Mouse (Mus musculus) lung, adult 2 months (tissue): ENCODE measurements around the gene Strada. TPM values are rescaled to one million over a fixed set of nuclear protein-coding genes. Genes with fewer than 3 reads are reported as not detected.

ENCODE experiments used
- DNase-seq: peaks from one replicate; pipeline ENCODE4 v3.0.0; 2022
- H3K4me1 ChIP-seq: fragments of 200-500 bp; 2 replicates; pipeline ENCODE4 v1.6.1; 2011; ENCODE audit warnings: low read length; ENCODE audit not compliant: control insufficient read depth, insufficient read depth
- H3K4me3 ChIP-seq: fragments of 200-500 bp; replicated peaks from 2 replicates; pipeline ENCODE3; 2011; ENCODE audit warnings: low read depth, mild to moderate bottlenecking, control low read depth, low read length; ENCODE audit errors: extremely low read depth
- CTCF ChIP-seq: fragments of 200-500 bp; IDR thresholded peaks from 2 replicates; pipeline ENCODE4 v1.5.1; 2011; ENCODE audit warnings: mild to moderate bottlenecking, low read length, control low read depth; ENCODE audit not compliant: insufficient read depth
- POLR2A ChIP-seq: fragments of 200-500 bp; IDR thresholded peaks from 2 replicates; pipeline ENCODE4 v1.6.1; 2011; ENCODE audit warnings: low read depth, mild to moderate bottlenecking, control low read depth, low read length, borderline replicate concordance; ENCODE audit errors: extremely low read depth
- WGBS: fragments of 180-500 bp; shearing (Covaris S2); methylation state at CpG from one replicate; pipeline ENCODE4 v1.1.7; 2018; 5-methylcytosine and 5-hydroxymethylcytosine counted together
- polyA plus RNA-seq: library from polyadenylated mRNA; depleted of rRNA; stranded (reverse); fragments of >200 nt; gene quantifications from 2 replicates; pipeline ENCODE4 v1.2.3, GENCODE M21; 2012

Strada gene
- polyA plus RNA-seq, 1 experiment, result 33.3 TPM

GRCm38 (mm10) chr11:106192241-106192640 lies 9.7 kb downstream of the Strada start:
- Histone ChIP-seq H3K4me1 (peaks cover 2% of the 10 kb centered on the region), H3K4me3 (no peak overlapping the region)
- no peak for DNase-seq
- TF ChIP-seq CTCF, result no peak
- no peak for TF ChIP-seq POLR2A
- WGBS, result 70% methylated on average over 5 of the region's 5 CpGs

- Histone ChIP-seq H3K4me3 (no peak overlapping the region), H3K4me1 (peaks cover 2% of the 10 kb centered on the region)
- TF ChIP-seq POLR2A, result no peak
- no peak for TF ChIP-seq CTCF
- no peak for DNase-seq
- WGBS, result 96% methylated on average over 3 of the region's 3 CpGs
Measured at GRCm38 (mm10) chr11:106191716-106192115, 10.3 kb downstream of the Strada start.

GRCm38 (mm10) chr11:106187326-106187725 lies 14.6 kb downstream of the Strada start:
- 89% methylated on average over 4 of the region's 4 CpGs for WGBS
- H3K4me1 ChIP-seq, result no peaks in the 10 kb centered on the region
- TF ChIP-seq POLR2A, result no peak
- no peak for TF ChIP-seq CTCF

GRCm38 (mm10) chr11:106180449-106180801 lies 21.5 kb downstream of the Strada start:
- peaks cover 5% of the 10 kb centered on the region; the same call in 1 of the 2 replicates for H3K4me1 ChIP-seq
- 80% methylated on average over 2 of the region's 2 CpGs for WGBS
- DNase-seq, result no peak

More at GRCm38 (mm10) chr11:106187326-106187725, 14.6 kb downstream of the Strada start:
- H3K4me3 ChIP-seq, result no peak overlapping the region
- no peak for DNase-seq

GRCm38 (mm10) chr11:106179711-106180448 lies 22.1 kb downstream of the Strada start:
- peaks cover 5% of the 10 kb centered on the region; the same call in 1 of the 2 replicates for H3K4me1 ChIP-seq
- TF ChIP-seq CTCF (no peak), POLR2A (no peak)
- no peak overlapping the region for H3K4me3 ChIP-seq
- 61% methylated on average over 7 of the region's 7 CpGs for WGBS
- DNase-seq, result no peak

More at GRCm38 (mm10) chr11:106180449-106180801, 21.5 kb downstream of the Strada start:
- TF ChIP-seq POLR2A (no peak), CTCF (no peak)
- H3K4me3 ChIP-seq, result no peak overlapping the region

- no peak for DNase-seq
- no peak overlapping the region for H3K4me3 ChIP-seq
- peaks cover 5% of the 10 kb centered on the region; the same call in 1 of the 2 replicates for H3K4me1 ChIP-seq
- TF ChIP-seq CTCF, result no peak
- no peak for TF ChIP-seq POLR2A
- 55% methylated on average over 5 of the region's 5 CpGs for WGBS
Measured at GRCm38 (mm10) chr11:106178036-106178782, 23.8 kb downstream of the Strada start.

- no peak for TF ChIP-seq CTCF
- TF ChIP-seq POLR2A, result no peak
- Histone ChIP-seq H3K4me3 (no peak overlapping the region), H3K4me1 (peaks cover 5% of the 10 kb centered on the region; the same call in 1 of the 2 replicates)
- DNase-seq, result no peak
- WGBS, result 71% methylated on average over 5 of the region's 5 CpGs
Measured at GRCm38 (mm10) chr11:106176372-106176771, 25.6 kb downstream of the Strada start.

- H3K4me3 ChIP-seq, result no peak overlapping the region
- no peak for DNase-seq
- peaks cover 2% of the 10 kb centered on the region; the same call in 1 of the 2 replicates for H3K4me1 ChIP-seq
- TF ChIP-seq POLR2A, result no peak
- no peak for TF ChIP-seq CTCF
- 51% methylated on average over 3 of the region's 3 CpGs for WGBS
Measured at GRCm38 (mm10) chr11:106175081-106175480, 26.9 kb downstream of the Strada start.

GRCm38 (mm10) chr11:106174372-106174771 lies 27.6 kb downstream of the Strada start:
- Histone ChIP-seq H3K4me1 (peaks cover 2% of the 10 kb centered on the region; the same call in 1 of the 2 replicates), H3K4me3 (no peak overlapping the region)
- no peak for TF ChIP-seq CTCF
- TF ChIP-seq POLR2A, result no peak
- no peak for DNase-seq
- 81% methylated on average over 5 of the region's 5 CpGs for WGBS
